Mouse (Mus musculus) midbrain, embryonic 16.5 days (tissue): ENCODE results near the gene Rapgef4. TPM values are rescaled to one million over a fixed set of nuclear protein-coding genes. Genes with fewer than 3 reads are reported as not detected.
A peak's percentile ranks its signal among the peaks of the same experiment; 100 is the strongest.

Experiments
- ATAC-seq: fragments of 200-750 bp; cut with Nextera tagmentation; 2 replicates; pipeline ENCODE4 v1.8.0; 2017; ENCODE audit warnings: moderate TSS enrichment
- H3K27ac ChIP-seq: fragments of 300-500 bp; sonication (generic); 2 replicates; pipeline ENCODE4 v1.5.1; 2014; ENCODE audit warnings: mild to moderate bottlenecking, low read length, mixed read lengths
- H3K27me3 ChIP-seq: fragments of 300-500 bp; sonication (generic); 2 replicates; pipeline ENCODE4 v1.6.1; 2014; ENCODE audit warnings: low read depth, low read length, mixed read lengths; ENCODE audit not compliant: control insufficient read depth, insufficient read depth
- H3K36me3 ChIP-seq: fragments of 300-500 bp; sonication (generic); 2 replicates; pipeline ENCODE4 v1.6.1; 2014; ENCODE audit warnings: mild to moderate bottlenecking, low read length, moderate library complexity, mixed read lengths; ENCODE audit not compliant: control insufficient read depth, insufficient read depth
- H3K4me1 ChIP-seq: fragments of 300-500 bp; sonication (generic); 2 replicates; pipeline ENCODE4 v1.6.1; 2014; ENCODE audit warnings: mild to moderate bottlenecking, low read length, mixed read lengths; ENCODE audit not compliant: control insufficient read depth, insufficient read depth
- H3K4me2 ChIP-seq: fragments of 300-500 bp; sonication (generic); 2 replicates; pipeline ENCODE4 v1.6.1; 2014; ENCODE audit warnings: mild to moderate bottlenecking, low read length, mixed read lengths
- H3K4me3 ChIP-seq: fragments of 300-500 bp; sonication (generic); 2 replicates; pipeline ENCODE4 v1.5.1; 2014; ENCODE audit warnings: low read depth, mild to moderate bottlenecking, low read length, moderate library complexity, mixed read lengths
- H3K9ac ChIP-seq: fragments of 300-500 bp; sonication (generic); 2 replicates; pipeline ENCODE4 v1.6.1; 2014; ENCODE audit warnings: low read depth, low read length, mixed read lengths
- H3K9me3 ChIP-seq: fragments of 300-500 bp; sonication (generic); replicated peaks from 2 replicates; pipeline ENCODE4 v1.6.1; 2014; ENCODE audit warnings: mild to moderate bottlenecking, low read length, mixed read lengths; ENCODE audit not compliant: control insufficient read depth, poor library complexity, severe bottlenecking
- WGBS: fragments of 180-500 bp; shearing (Covaris S2); extraction: QIAGEN DNeasy Blood & Tissue Kit; methylation state at CpG from one replicate; pipeline ENCODE4 v1.1.7; 2014; 5-methylcytosine and 5-hydroxymethylcytosine counted together
- polyA plus RNA-seq: library from polyadenylated mRNA; unstranded; fragments of >200 nt; fragmentation: Nextera tagmentation; extraction: Ambion mirVana; gene quantifications from 2 replicates; pipeline ENCODE4 v1.2.1, GENCODE M21; 2015

Gene Rapgef4
- polyA plus RNA-seq, 1 experiment from 2014 or later: 40.2 TPM

DNA sequence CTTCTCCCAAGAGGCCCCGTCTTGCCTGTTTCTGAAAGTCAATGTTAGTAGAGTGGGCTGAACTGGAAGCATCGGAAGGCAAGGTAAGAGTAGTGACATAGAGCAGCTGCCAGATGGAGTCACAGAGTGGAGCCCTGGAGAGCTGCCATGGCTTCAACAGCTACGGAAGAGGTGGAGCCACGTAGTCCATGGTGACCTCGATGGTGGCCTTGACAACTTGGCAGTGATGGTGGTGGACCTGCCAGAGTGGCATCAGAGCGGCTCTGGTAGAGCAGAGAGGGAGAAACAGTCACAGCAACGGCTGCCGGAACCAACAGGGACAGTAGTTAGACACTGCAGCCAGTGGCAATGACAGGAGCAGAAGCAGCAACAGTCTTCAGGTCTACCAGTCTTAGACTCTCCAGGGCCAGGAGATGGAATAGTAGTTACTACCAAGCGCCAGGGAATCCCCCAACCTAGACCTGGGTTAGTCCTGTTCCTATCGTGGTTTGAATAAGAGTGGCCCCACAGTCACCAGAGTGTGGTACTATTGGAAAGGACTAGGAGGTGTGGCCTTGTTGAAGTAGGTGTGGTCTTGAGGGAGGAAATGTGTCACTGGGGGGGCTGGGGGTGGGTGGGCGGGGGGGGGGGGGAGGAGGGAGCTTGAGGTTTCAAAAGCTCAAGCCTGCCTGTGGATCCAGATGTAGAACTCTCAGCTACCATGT lies 6.7 kb upstream of the Rapgef4 start:
- ATAC-seq: no peak
- Histone ChIP-seq H3K4me1 (no peaks in the 10 kb centered on the region), H3K4me2 (no peak overlapping the region), H3K9ac (no peak overlapping the region), H3K9me3 (no peaks in the 10 kb centered on the region), H3K36me3 (no peaks in the 10 kb centered on the region), H3K27ac (no peak overlapping the region), H3K4me3 (no peak overlapping the region), H3K27me3 (no peaks in the 10 kb centered on the region)
- WGBS: 90% methylated on average over 10 of the region's 11 CpGs

GRCm38 (mm10) chr2:71979981-71980380 lies 1.1 kb upstream of the Rapgef4 start:
- WGBS: 88% methylated on average over 7 of the region's 7 CpGs
- Histone ChIP-seq H3K9me3 (no peaks in the 10 kb centered on the region), H3K9ac (no peak overlapping the region), H3K27me3 (no peaks in the 10 kb centered on the region), H3K36me3 (no peaks in the 10 kb centered on the region), H3K27ac (0 out of 2 replicates have a peak overlapping the region, but pooled peaks have one; percentile 88), H3K4me3 (no peak overlapping the region), H3K4me2 (no peak overlapping the region), H3K4me1 (peaks cover 16% of the 10 kb centered on the region)
- no peak for ATAC-seq

GRCm38 (mm10) chr2:71981343-71981851 lies 357 bp downstream of the Rapgef4 start:
- ATAC-seq: peak; percentile 69
- no peaks in the 10 kb centered on the region for H3K36me3 ChIP-seq
- no peaks in the 10 kb centered on the region for H3K27me3 ChIP-seq
- H3K9ac ChIP-seq: peak overlapping the region; percentile 89
- peak overlapping the region; percentile 74 for H3K4me3 ChIP-seq
- 3% methylated on average over 23 of the region's 24 CpGs for WGBS
- H3K4me2 ChIP-seq: peak overlapping the region; percentile 82
- peak overlapping the region; percentile 88 for H3K27ac ChIP-seq
- peaks cover 16% of the 10 kb centered on the region for H3K4me1 ChIP-seq
- H3K9me3 ChIP-seq: no peaks in the 10 kb centered on the region

DNA sequence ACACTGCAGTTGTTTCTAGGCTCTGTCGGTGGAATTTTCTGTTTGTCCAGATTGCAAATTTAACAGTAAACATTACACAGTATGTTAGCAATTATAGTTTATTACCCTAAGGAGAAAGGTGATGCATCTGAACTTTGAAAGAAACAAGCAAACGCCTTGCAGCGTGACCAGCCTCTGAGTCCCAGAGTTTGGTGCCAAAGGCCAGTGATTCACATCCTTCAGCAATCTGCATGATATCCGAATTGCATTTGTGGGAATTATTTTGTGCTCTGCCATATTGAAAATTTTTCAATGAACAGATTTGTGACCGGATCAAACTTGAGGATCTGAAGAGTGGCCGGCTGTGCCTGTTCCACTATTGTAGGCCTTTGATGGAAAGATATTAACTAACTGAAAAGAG lies 856 bp downstream of the Rapgef4 start:
- Histone ChIP-seq H3K4me2 (peak overlapping the region; percentile 82), H3K9ac (peak overlapping the region; percentile 89), H3K9me3 (no peaks in the 10 kb centered on the region), H3K27ac (peak overlapping the region; percentile 88), H3K36me3 (no peaks in the 10 kb centered on the region), H3K4me3 (peak overlapping the region; percentile 74), H3K4me1 (peaks cover 16% of the 10 kb centered on the region), H3K27me3 (no peaks in the 10 kb centered on the region)
- WGBS: 57% methylated on average over 6 of the region's 6 CpGs
- no peak for ATAC-seq

- H3K4me2 ChIP-seq: peak overlapping the region; percentile 82
- H3K27me3 ChIP-seq: no peaks in the 10 kb centered on the region
- peaks cover 16% of the 10 kb centered on the region for H3K4me1 ChIP-seq
- 59% methylated on average over 10 of the region's 10 CpGs for WGBS
- no peak overlapping the region for H3K4me3 ChIP-seq
- ATAC-seq: no peak
- H3K36me3 ChIP-seq: no peaks in the 10 kb centered on the region
- H3K9ac ChIP-seq: no peak overlapping the region
- H3K27ac ChIP-seq: no peak overlapping the region
- H3K9me3 ChIP-seq: no peaks in the 10 kb centered on the region
These were observed 2.0 kb downstream of the Rapgef4 start for GRCm38 (mm10) chr2:71982868-71983597.

DNA sequence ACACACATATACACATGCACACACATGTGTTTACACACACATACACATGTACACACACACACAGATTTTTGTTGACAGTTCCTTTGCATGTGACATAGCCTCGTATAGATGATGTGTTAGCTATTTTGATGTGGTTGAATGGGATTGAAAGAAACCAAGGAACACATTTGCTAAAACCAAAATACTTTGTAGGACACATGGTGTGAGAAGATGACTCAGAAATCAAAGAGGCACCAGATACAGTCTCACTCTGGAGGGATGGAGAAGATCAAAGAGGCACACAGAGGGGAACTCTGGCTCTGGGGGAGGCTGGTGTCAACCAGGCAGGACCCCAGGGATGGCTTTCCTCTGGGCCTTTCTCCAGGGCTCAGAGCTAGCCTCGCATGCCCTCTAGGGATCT lies 4.7 kb downstream of the Rapgef4 start:
- 78% methylated on average over 2 of the region's 2 CpGs for WGBS

DNA sequence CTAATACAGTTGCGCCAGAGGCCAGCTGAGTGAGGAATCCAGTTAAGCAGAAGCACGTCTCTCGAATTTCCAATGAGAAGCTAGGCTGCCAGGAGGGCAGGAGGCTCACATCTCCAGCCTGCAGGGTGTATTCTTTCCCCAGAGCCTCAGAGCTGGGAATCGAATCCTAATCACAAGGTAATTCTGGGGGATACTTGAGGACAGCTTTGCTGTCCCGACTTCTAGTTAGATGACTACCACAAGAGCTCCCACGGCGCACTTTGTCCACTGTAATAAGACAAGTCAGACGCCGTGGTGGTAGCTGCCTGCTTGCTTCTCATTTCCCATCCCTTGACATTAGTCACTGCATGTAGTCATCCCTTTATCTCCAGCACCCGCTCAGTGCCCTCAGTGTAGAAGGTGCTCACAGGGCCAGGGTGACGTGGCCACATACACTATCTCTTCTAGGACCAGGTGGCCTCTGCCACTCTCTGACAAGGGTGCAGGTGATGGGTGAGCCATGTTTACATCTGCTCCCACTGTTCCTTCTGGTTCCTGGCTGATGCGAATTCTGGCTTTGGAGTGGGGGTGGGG lies 5.3 kb downstream of the Rapgef4 start:
- H3K4me2 ChIP-seq: no peak overlapping the region
- no peak overlapping the region for H3K27ac ChIP-seq
- no peaks in the 10 kb centered on the region for H3K9me3 ChIP-seq
- no peak overlapping the region for H3K4me3 ChIP-seq
- H3K9ac ChIP-seq: no peak overlapping the region
- WGBS: 62% methylated on average over 12 of the region's 12 CpGs
- no peaks in the 10 kb centered on the region for H3K36me3 ChIP-seq
- peaks cover 17% of the 10 kb centered on the region for H3K4me1 ChIP-seq
- no peak for ATAC-seq
- no peaks in the 10 kb centered on the region for H3K27me3 ChIP-seq

More for the DNA sequence above, 4.7 kb downstream of the Rapgef4 start:
- H3K4me3 ChIP-seq: no peak overlapping the region
- H3K27ac ChIP-seq: no peak overlapping the region
- H3K9me3 ChIP-seq: no peaks in the 10 kb centered on the region
- H3K4me1 ChIP-seq: peaks cover 17% of the 10 kb centered on the region
- H3K27me3 ChIP-seq: no peaks in the 10 kb centered on the region
- ATAC-seq: no peak
- no peak overlapping the region for H3K4me2 ChIP-seq
- no peaks in the 10 kb centered on the region for H3K36me3 ChIP-seq
- H3K9ac ChIP-seq: no peak overlapping the region

- no peak for ATAC-seq
- H3K27ac ChIP-seq: no peak overlapping the region
- H3K4me1 ChIP-seq: peaks cover 5% of the 10 kb centered on the region; the same call in 1 of the 2 replicates
- H3K9me3 ChIP-seq: no peaks in the 10 kb centered on the region
- H3K4me2 ChIP-seq: no peak overlapping the region
- no peak overlapping the region for H3K9ac ChIP-seq
- H3K27me3 ChIP-seq: no peaks in the 10 kb centered on the region
- WGBS: 60% methylated on average over 6 of the region's 6 CpGs
- H3K36me3 ChIP-seq: no peaks in the 10 kb centered on the region
- H3K4me3 ChIP-seq: no peak overlapping the region
These were observed 7.5 kb downstream of the Rapgef4 start for GRCm38 (mm10) chr2:71988572-71988971.

- H3K36me3 ChIP-seq: no peaks in the 10 kb centered on the region
- no peak overlapping the region for H3K27ac ChIP-seq
- no peaks in the 10 kb centered on the region for H3K27me3 ChIP-seq
- no peak overlapping the region for H3K9ac ChIP-seq
- H3K4me3 ChIP-seq: no peak overlapping the region
- H3K4me2 ChIP-seq: no peak overlapping the region
- 93% methylated on average over 3 of the region's 3 CpGs for WGBS
- peaks cover 5% of the 10 kb centered on the region; the same call in 1 of the 2 replicates for H3K4me1 ChIP-seq
- no peaks in the 10 kb centered on the region for H3K9me3 ChIP-seq
- ATAC-seq: no peak
These were observed 11.1 kb downstream of the Rapgef4 start for GRCm38 (mm10) chr2:71992129-71992528.
